Comparison of ENCODE assay signal across 25 mouse cellular contexts in genomic region chr4:120886811-120887210, GRCm38 (mm10).
"Had no signal": no experiment of that assay in that cellular context is flagged by ENCODE, and none has a peak within 500 bp of the region (broad histone marks: within the 10 kb centered on the region; RNA-seq: fewer than 3 reads in every experiment).

No protein-coding gene starts in this region.

- H3K36me3 ChIP-seq: heart, embryonic 12.5 days; hindbrain, embryonic 10.5 days; hindbrain, embryonic 12.5 days; intestine, embryonic 15.5 days; limb, embryonic 10.5 days; limb, embryonic 12.5 days; liver, embryonic 13.5 days; liver, embryonic 15.5 days had no signal

- H3K27ac ChIP-seq: gastrocnemius, adult 2 months; heart, adult 2 months; hindbrain, embryonic 10.5 days; hindbrain, embryonic 12.5 days; hindbrain, embryonic 14.5 days; intestine, embryonic 15.5 days; layer of hippocampus, adult 2 months; left cerebral cortex, adult 2 months; limb, embryonic 10.5 days; limb, embryonic 12.5 days; liver, embryonic 13.5 days; liver, embryonic 15.5 days had no signal

- H3K9me3 ChIP-seq: heart, embryonic 12.5 days; hindbrain, embryonic 10.5 days; hindbrain, embryonic 12.5 days; intestine, embryonic 15.5 days; limb, embryonic 10.5 days; limb, embryonic 12.5 days; liver, embryonic 13.5 days; liver, embryonic 15.5 days had no signal

- H3K27me3 ChIP-seq: intestine, embryonic 15.5 days; limb, embryonic 12.5 days had no signal

- H3K4me3 ChIP-seq: gastrocnemius, adult 2 months; heart, adult 2 months; heart, embryonic 12.5 days; hindbrain, embryonic 10.5 days; hindbrain, embryonic 12.5 days; intestine, embryonic 15.5 days; layer of hippocampus, adult 2 months; left cerebral cortex, adult 2 months; limb, embryonic 10.5 days; limb, embryonic 12.5 days; liver, embryonic 13.5 days; liver, embryonic 15.5 days had no signal

- H3K9ac ChIP-seq: heart, embryonic 12.5 days; hindbrain, embryonic 12.5 days; hindbrain, embryonic 14.5 days; intestine, embryonic 15.5 days; limb, embryonic 12.5 days; liver, embryonic 13.5 days; liver, embryonic 15.5 days had no signal

- ATAC-seq: hindbrain, embryonic 16.5 days; inflammation-experienced regulatory T-cells, adult 6 months; intestine, embryonic 15.5 days; intestine, postnatal 0 days had no signal

- DNase-seq: gastrocnemius, adult 2 months; gastrocnemius, postnatal 10 days; gastrocnemius, postnatal 25 days; heart, adult 2 months; heart, postnatal 10 days; heart, postnatal 4 days; kidney, adult 8-10 months; kidney, postnatal 10 days; kidney, postnatal 4 days; liver; liver, embryonic 13.5 days had no signal

- H3K4me2 ChIP-seq: heart, embryonic 12.5 days; hindbrain, embryonic 12.5 days; hindbrain, embryonic 14.5 days; intestine, embryonic 15.5 days; limb, embryonic 12.5 days; liver, embryonic 11.5 days; liver, embryonic 13.5 days; liver, embryonic 15.5 days had no signal
